Mouse (Mus musculus) lung, postnatal 10 days (tissue): Measurements from ENCODE around the gene Gcn1l1.
"Not testable (repeated sequence)": the region's sequence is repeated elsewhere in the genome, so short reads cannot be mapped to it uniquely, and the experiment has no call there.

Experiments used
- DNase-seq: peaks from one replicate; pipeline ENCODE4 v3.0.0; 2021

Gcn1l1 gene

GRCm38 (mm10) chr5:115564737-115565393 is at the start of gene Gcn1l1:
TSS of gene Gcn1l1 (plus strand) at chr5:115565254.
- peak; percentile 79 for DNase-seq

GRCm38 (mm10) chr5:115516081-115516907 is 48.8 kb upstream of the Gcn1l1 start:
- peak; percentile 80 for DNase-seq

- no peak for DNase-seq
These were observed 48.1 kb upstream of the Gcn1l1 start for GRCm38 (mm10) chr5:115516908-115517307.

- no peak for DNase-seq
These were observed 47.6 kb upstream of the Gcn1l1 start for GRCm38 (mm10) chr5:115517501-115517900.

GRCm38 (mm10) chr5:115518214-115518613 is 46.8 kb upstream of the Gcn1l1 start:
- DNase-seq = not testable (repeated sequence)

GRCm38 (mm10) chr5:115520325-115520869 is 44.7 kb upstream of the Gcn1l1 start:
- DNase-seq = peak; percentile 56

GRCm38 (mm10) chr5:115521553-115522461 is 43.2 kb upstream of the Gcn1l1 start:
- DNase-seq = peak; percentile 83

GRCm38 (mm10) chr5:115522531-115522930 is 42.5 kb upstream of the Gcn1l1 start:
- no peak for DNase-seq

- DNase-seq = no peak
These were observed 42.0 kb upstream of the Gcn1l1 start for GRCm38 (mm10) chr5:115522981-115523499.

GRCm38 (mm10) chr5:115523971-115524370 is 41.1 kb upstream of the Gcn1l1 start:
- DNase-seq = peak; percentile 73

- no peak for DNase-seq
These were observed 40.6 kb upstream of the Gcn1l1 start for GRCm38 (mm10) chr5:115524471-115524870.

- DNase-seq = no peak
These were observed 39.6 kb upstream of the Gcn1l1 start for GRCm38 (mm10) chr5:115525416-115525815.

- peak; percentile 46 for DNase-seq
These were observed 39.1 kb upstream of the Gcn1l1 start for GRCm38 (mm10) chr5:115525943-115526342.

- DNase-seq = no peak
These were observed 38.4 kb upstream of the Gcn1l1 start for GRCm38 (mm10) chr5:115526456-115527202.

GRCm38 (mm10) chr5:115528128-115528527 is 36.9 kb upstream of the Gcn1l1 start:
- no peak for DNase-seq

GRCm38 (mm10) chr5:115529364-115529741 is 35.7 kb upstream of the Gcn1l1 start:
- DNase-seq = no peak

- DNase-seq = peak; percentile 67
These were observed 35.2 kb upstream of the Gcn1l1 start for GRCm38 (mm10) chr5:115529742-115530446.

GRCm38 (mm10) chr5:115530447-115530809 is 34.6 kb upstream of the Gcn1l1 start:
- DNase-seq = peak; percentile 56

GRCm38 (mm10) chr5:115531671-115532270 is 33.3 kb upstream of the Gcn1l1 start:
- peak; percentile 93 for DNase-seq

- DNase-seq = peak; percentile 51
These were observed 30.7 kb upstream of the Gcn1l1 start for GRCm38 (mm10) chr5:115534290-115534731.

GRCm38 (mm10) chr5:115534856-115535255 is 30.2 kb upstream of the Gcn1l1 start:
- peak; percentile 58 for DNase-seq
